Mouse (Mus musculus) testis, adult 2 months (tissue): ENCODE measurements around the gene Oas3.

Source experiments
- CTCF ChIP-seq: fragments of 200-500 bp; IDR thresholded peaks from 2 replicates; pipeline ENCODE4 v1.5.1; 2012; ENCODE audit warnings: low read depth, mild to moderate bottlenecking, inconsistent platforms, low read length, moderate library complexity; ENCODE audit not compliant: control insufficient read depth, insufficient read depth, insufficient replicate concordance
- POLR2A ChIP-seq: fragments of 200-500 bp; IDR thresholded peaks from 2 replicates; pipeline ENCODE4 v1.6.1; 2012; ENCODE audit warnings: low read depth, mild to moderate bottlenecking, inconsistent platforms, low read length, moderate library complexity; ENCODE audit not compliant: control insufficient read depth

DNA sequence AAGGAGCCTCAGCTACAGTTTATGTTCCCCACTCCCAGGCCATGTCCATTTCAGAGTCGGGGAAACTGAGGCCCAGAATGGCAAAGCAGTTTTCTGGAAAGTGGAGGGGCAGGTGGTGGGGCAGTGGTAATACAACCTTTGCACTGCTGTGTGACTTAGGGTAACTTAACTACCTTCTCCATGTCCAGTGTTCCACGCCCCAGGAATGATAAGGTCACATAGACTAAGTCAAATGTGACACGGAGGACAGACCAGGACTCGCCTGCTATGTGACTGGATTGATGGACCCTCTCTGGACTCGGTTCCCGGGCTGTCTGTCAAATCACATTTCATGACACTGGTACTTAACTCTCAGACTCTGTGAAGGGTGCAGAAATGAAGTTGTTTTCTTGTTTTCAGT lies 35.6 kb upstream of the Oas3 start:
- no peak for TF ChIP-seq CTCF
- TF ChIP-seq POLR2A: no peak
